Mouse (Mus musculus) left cerebral cortex, adult 6 months (tissue): ENCODE data around the gene Angptl6. TPM values are rescaled to one million over a fixed set of nuclear protein-coding genes. Genes with fewer than 3 reads are reported as not detected.

ENCODE experiments used
- long read RNA-seq, 2 experiments: library from polyadenylated mRNA; unstranded; transcript quantifications; one replicate each; pipeline ENCODE4 v2.0.0; 2019 to 2020
- polyA plus RNA-seq: library from polyadenylated mRNA; unstranded; fragments of <200 nt; fragmentation: Nextera tagmentation; gene quantifications from 2 replicates; pipeline ENCODE4 v1.2.3, GENCODE M21; 2021

Gene Angptl6
- 18.3 and 24.4 TPM in 2 replicates for polyA plus RNA-seq
- long read RNA-seq, experiment 1, partial matches to known transcripts, result 43 of 50 reads
- long read RNA-seq, experiment 1, other reads (novel, unspliced or antisense), result 7 of 50 reads
- long read RNA-seq, experiment 2, partial matches to known transcripts, result 36 of 47 reads
- long read RNA-seq, experiment 2, other reads (novel, unspliced or antisense), result 11 of 47 reads

GRCm38 (mm10) chr9:20879097-20879792 lies at the start of gene Angptl6:
TSS of gene Angptl6 (minus strand) at chr9:20879727.

GRCm38 (mm10) chr9:20898511-20899073 lies 19.1 kb upstream of the Angptl6 start, which contains the start of gene Eif3g:
TSS of gene Eif3g (minus strand) at chr9:20898623.

GRCm38 (mm10) chr9:20887704-20888385 lies 8.3 kb upstream of the Angptl6 start, which contains the start of gene Ppan:
TSS of gene Ppan (plus strand) at chr9:20888175.

GRCm38 (mm10) chr9:20868448-20869001 lies 11.0 kb downstream of the Angptl6 start, which contains the start of gene A230050P20Rik:
TSS of gene A230050P20Rik (plus strand) at chr9:20868642.

Other genes with a start within 250 kb of the Angptl6 start
- 894 and 916 TPM in 2 replicates for gene Ubl5, start 236.8 kb downstream of the Angptl6 start, polyA plus RNA-seq
- gene Fbxl12, start 235.0 kb downstream of the Angptl6 start, polyA plus RNA-seq, result 6.9 and 8.7 TPM in 2 replicates
- 57.8 and 76.3 TPM in 2 replicates for gene Pin1, start 227.6 kb downstream of the Angptl6 start, polyA plus RNA-seq
- 75.4 and 151 TPM in 2 replicates for gene Olfm2, start 133.4 kb downstream of the Angptl6 start, polyA plus RNA-seq
- gene Col5a3, start 64.7 kb downstream of the Angptl6 start, polyA plus RNA-seq, result 0.04 TPM in 1 of 2 replicates, not detected in the other
- not detected in 2 replicates for gene Rdh8, start 61.2 kb downstream of the Angptl6 start, polyA plus RNA-seq
- gene A230050P20Rik, start 11.1 kb downstream of the Angptl6 start, polyA plus RNA-seq, result 31.5 and 53.5 TPM in 2 replicates
- gene Ppan, start 8.4 kb upstream of the Angptl6 start, polyA plus RNA-seq, result 10.1 and 15.6 TPM in 2 replicates
- gene Eif3g, start 18.9 kb upstream of the Angptl6 start, polyA plus RNA-seq, result 173 and 203 TPM in 2 replicates
- gene Dnmt1, start 80.2 kb upstream of the Angptl6 start, polyA plus RNA-seq, result 9.2 TPM in 2 replicates
- gene S1pr2, start 97.1 kb upstream of the Angptl6 start, polyA plus RNA-seq, result 1.8 and 2.1 TPM in 2 replicates
- gene Mrpl4, start 123.0 kb upstream of the Angptl6 start, polyA plus RNA-seq, result 126 and 147 TPM in 2 replicates
- gene Icam1, start 136.3 kb upstream of the Angptl6 start, polyA plus RNA-seq, result 1.4 and 1.5 TPM in 2 replicates
- 3.2 and 3.8 TPM in 2 replicates for gene Icam4, start 149.6 kb upstream of the Angptl6 start, polyA plus RNA-seq
- gene Icam5, start 152.3 kb upstream of the Angptl6 start, polyA plus RNA-seq, result 68.4 and 74.1 TPM in 2 replicates
- not detected in 2 replicates for gene Zglp1, start 187.4 kb upstream of the Angptl6 start, polyA plus RNA-seq
- 0.46 and 0.58 TPM in 2 replicates for gene Gm49373, start 193.4 kb upstream of the Angptl6 start, polyA plus RNA-seq
- gene Fdx1l, start 193.9 kb upstream of the Angptl6 start, polyA plus RNA-seq, result 212 and 230 TPM in 2 replicates
- gene Gm38431, start 212.3 kb upstream of the Angptl6 start, polyA plus RNA-seq, result 5.8 and 7.4 TPM in 2 replicates
- 4.0 and 8.1 TPM in 2 replicates for gene Raver1, start 212.3 kb upstream of the Angptl6 start, polyA plus RNA-seq